ENCODE assay signal across 17 mouse cellular contexts in genomic region chr8:111974138-111974537, GRCm38 (mm10). TPM values are rescaled to one million over a fixed set of nuclear protein-coding genes. Genes with fewer than 3 reads are reported as not detected.
"Had no signal": no experiment of that assay in that cellular context is flagged by ENCODE, and none has a peak within 500 bp of the region (broad histone marks: within the 10 kb centered on the region; RNA-seq: fewer than 3 reads in every experiment).

No protein-coding gene starts in this region.

- H3K27ac ChIP-seq: midbrain, embryonic 10.5 days; midbrain, embryonic 12.5 days; neural tube, embryonic 12.5 days; stomach, embryonic 15.5 days; stomach, postnatal 0 days had no signal

- H3K4me3 ChIP-seq: midbrain, embryonic 10.5 days; midbrain, embryonic 12.5 days; myocyte; neural tube, embryonic 12.5 days; stomach, embryonic 15.5 days had no signal

- H3K9me3 ChIP-seq: midbrain, embryonic 12.5 days; neural tube, embryonic 12.5 days; stomach, embryonic 15.5 days had no signal

- H3K27me3 ChIP-seq: midbrain, embryonic 12.5 days; neural tube, embryonic 12.5 days; stomach, embryonic 15.5 days had no signal

- ATAC-seq: midbrain, embryonic 16.5 days had no signal

- H3K4me2 ChIP-seq: lung, embryonic 14.5 days; midbrain, embryonic 12.5 days; neural tube, embryonic 12.5 days; stomach, embryonic 15.5 days had no signal

- H3K4me1 ChIP-seq: midbrain, embryonic 12.5 days; neural tube, embryonic 12.5 days; stomach, embryonic 15.5 days had no signal

- H3K9ac ChIP-seq: lung, embryonic 14.5 days; midbrain, embryonic 12.5 days; neural tube, embryonic 12.5 days; stomach, embryonic 15.5 days had no signal

- DNase-seq: lung, adult 18-20 months; lung, embryonic 14.5 days; lung, postnatal 10 days; lung, postnatal 4 days; midbrain, embryonic 14.5 days; right cerebral cortex, postnatal 14 days; thymus, adult 2 months; thymus, postnatal 25 days; thymus, postnatal 4 days had no signal

RNA-seq across cellular contexts. Expression of gene Tmem231, which starts 40.5 kb away (rescaled TPM):
- total RNA-seq: megakaryocyte, adult 5-6 weeks had no signal
